Mouse (Mus musculus) intestine, postnatal 0 days (tissue): ENCODE measurements around the gene Xrcc4. TPM values are rescaled to one million over a fixed set of nuclear protein-coding genes. Genes with fewer than 3 reads are reported as not detected.
"Not testable (repeated sequence)": the region's sequence is repeated elsewhere in the genome, so short reads cannot be mapped to it uniquely, and the experiment has no call there.

Source experiments
- ATAC-seq: fragments of 200-750 bp; cut with Nextera tagmentation; 2 replicates; pipeline ENCODE4 v1.8.0; 2017; ENCODE audit warnings: mild to moderate bottlenecking, moderate TSS enrichment, moderate library complexity
- H3K27ac ChIP-seq: fragments of 300-500 bp; sonication (generic); 2 replicates; pipeline ENCODE4 v1.5.1; 2014; ENCODE audit warnings: mild to moderate bottlenecking, low read depth, low read length, moderate library complexity
- H3K27me3 ChIP-seq: fragments of 300-500 bp; sonication (generic); replicated peaks from 2 replicates; pipeline ENCODE4 v1.6.1; 2014; ENCODE audit warnings: low read length, mixed read lengths; ENCODE audit not compliant: control insufficient read depth, insufficient read depth
- H3K36me3 ChIP-seq: fragments of 300-500 bp; sonication (generic); 2 replicates; pipeline ENCODE4 v1.6.1; 2014; ENCODE audit warnings: mild to moderate bottlenecking, moderate library complexity; ENCODE audit not compliant: control insufficient read depth, insufficient read depth
- H3K4me1 ChIP-seq: fragments of 300-500 bp; sonication (generic); replicated peaks from 2 replicates; pipeline ENCODE4 v1.6.1; 2014; ENCODE audit warnings: antibody characterized with exemption, low read length, mixed read lengths; ENCODE audit not compliant: control insufficient read depth, insufficient read depth
- H3K4me2 ChIP-seq: fragments of 300-500 bp; sonication (generic); replicated peaks from 2 replicates; pipeline ENCODE4 v1.6.1; 2014; ENCODE audit warnings: low read depth, mild to moderate bottlenecking, moderate library complexity
- H3K4me3 ChIP-seq: fragments of 300-500 bp; sonication (generic); 2 replicates; pipeline ENCODE4 v1.5.1; 2014; ENCODE audit warnings: low read depth, low read length
- H3K9ac ChIP-seq: fragments of 300-500 bp; sonication (generic); 2 replicates; pipeline ENCODE4 v1.6.1; 2014; ENCODE audit warnings: mild to moderate bottlenecking, low read depth, low read length
- H3K9me3 ChIP-seq: fragments of 300-500 bp; sonication (generic); 2 replicates; pipeline ENCODE4 v1.6.1; 2016; ENCODE audit warnings: mixed run types; ENCODE audit not compliant: control insufficient read depth
- CTCF ChIP-seq: sonication (generic); IDR thresholded peaks from 2 replicates; pipeline ENCODE4 v1.5.1; 2016; ENCODE audit warnings: low read depth, mild to moderate bottlenecking, control low read depth, antibody characterized with exemption, moderate library complexity
- WGBS: fragments of 180-500 bp; shearing (Covaris S2); extraction: QIAGEN DNeasy Blood & Tissue Kit; methylation state at CpG from one replicate; pipeline ENCODE4 v1.1.7; 2014; 5-methylcytosine and 5-hydroxymethylcytosine counted together
- polyA plus RNA-seq: library from polyadenylated mRNA; unstranded; fragments of >200 nt; fragmentation: Nextera tagmentation; extraction: Ambion mirVana; gene quantifications from 2 replicates; pipeline ENCODE4 v1.2.1, GENCODE M21; 2015

Xrcc4 gene
- polyA plus RNA-seq, 1 experiment from 2014 or later = 14.8 TPM

- no peak for ATAC-seq
- no peaks in the 10 kb centered on the region for H3K36me3 ChIP-seq
- no peaks in the 10 kb centered on the region for H3K4me1 ChIP-seq
- H3K9ac ChIP-seq = no peak overlapping the region
- no peaks in the 10 kb centered on the region for H3K9me3 ChIP-seq
- no peak overlapping the region for H3K4me3 ChIP-seq
- H3K4me2 ChIP-seq = no peak overlapping the region
- TF ChIP-seq CTCF = no peak
- no peak overlapping the region for H3K27ac ChIP-seq
- H3K27me3 ChIP-seq = no peaks in the 10 kb centered on the region
These were observed 333.1 kb downstream of the Xrcc4 start for GRCm38 (mm10) chr13:89756347-89756746.

DNA sequence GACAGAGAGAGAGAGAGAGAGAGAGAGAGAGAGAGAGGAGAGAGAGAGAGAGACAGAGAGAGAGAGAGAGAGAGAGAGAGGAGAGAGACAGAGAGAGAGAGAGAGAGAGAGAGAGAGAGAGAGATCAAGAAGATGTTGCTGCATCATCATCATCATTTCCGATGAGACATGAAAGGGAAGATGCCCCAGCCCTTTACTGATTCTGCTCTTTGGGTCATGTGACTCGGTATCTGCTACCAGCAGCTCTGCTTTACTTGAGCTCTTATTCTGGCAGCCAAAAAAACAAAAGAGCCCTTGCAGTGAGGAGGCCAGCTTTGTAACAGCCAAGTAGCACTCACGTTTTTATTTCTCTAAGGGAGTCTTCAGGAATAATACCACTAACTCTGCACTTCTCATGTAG is 338.8 kb downstream of the Xrcc4 start:
- H3K27me3 ChIP-seq, H3K4me1 ChIP-seq, ATAC-seq, H3K9me3 ChIP-seq, H3K4me2 ChIP-seq, H3K27ac ChIP-seq, H3K4me3 ChIP-seq, H3K9ac ChIP-seq, H3K36me3 ChIP-seq: not testable (repeated sequence)
- 30% methylated on average over 3 of the region's 3 CpGs for WGBS

DNA sequence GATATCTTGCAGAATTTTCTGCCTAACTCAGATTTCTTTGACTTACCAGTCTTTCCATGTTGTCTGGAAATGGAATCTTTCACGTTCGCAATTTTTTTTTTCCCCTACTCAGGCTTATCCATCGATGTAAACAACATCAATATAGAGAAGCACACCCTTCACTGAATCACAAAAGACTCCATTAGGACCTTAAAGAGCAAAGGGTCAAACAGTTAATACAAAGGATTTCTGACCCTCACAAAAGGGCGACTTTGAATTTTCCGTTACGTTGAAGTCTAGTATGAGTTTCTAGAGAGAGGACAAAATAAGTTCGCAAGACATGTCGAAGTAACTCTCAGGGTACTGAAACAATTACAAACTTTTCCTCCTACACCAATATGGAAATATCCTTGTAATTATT is 346.2 kb downstream of the Xrcc4 start:
- Histone ChIP-seq H3K4me1 (0 out of 2 replicates have a peak, but pooled peaks cover 12% of the 10 kb centered on the region), H3K9me3 (no peaks in the 10 kb centered on the region), H3K9ac (no peak overlapping the region), H3K27me3 (peaks cover 13% of the 10 kb centered on the region), H3K4me2 (no peak overlapping the region; the same call in 1 of the 2 replicates), H3K36me3 (no peaks in the 10 kb centered on the region), H3K27ac (no peak overlapping the region), H3K4me3 (no peak overlapping the region)
- WGBS = 58% methylated on average over 8 of the region's 8 CpGs
- ATAC-seq = no peak
- no peak for TF ChIP-seq CTCF

DNA sequence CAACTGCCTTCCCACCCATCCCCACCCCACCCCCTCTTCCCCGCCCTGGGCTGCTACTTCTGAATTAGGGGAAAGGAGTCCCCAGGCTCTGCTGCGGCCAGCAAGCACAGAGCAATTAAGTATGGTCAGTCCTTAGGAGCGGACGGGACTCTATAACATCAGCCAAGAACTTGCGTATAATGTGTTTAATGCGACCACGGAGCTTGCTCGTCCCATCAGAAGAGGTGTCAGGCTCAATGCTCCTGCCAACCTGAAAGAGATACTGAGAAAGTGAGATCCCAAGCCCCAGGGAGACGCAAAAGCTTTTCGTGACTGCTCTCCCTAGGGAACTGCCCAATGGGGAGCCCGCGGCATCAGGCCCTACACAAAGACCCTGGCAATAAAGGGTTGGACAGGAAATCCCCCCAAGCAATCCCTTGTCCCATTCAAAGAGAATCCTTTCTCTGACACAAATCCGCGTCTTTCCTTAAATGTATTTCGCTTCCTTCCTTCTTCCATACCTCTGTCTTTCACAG is 346.7 kb downstream of the Xrcc4 start:
- no peak for ATAC-seq
- WGBS = 13% methylated on average over 15 of the region's 15 CpGs
- no peak overlapping the region for H3K27ac ChIP-seq

DNA sequence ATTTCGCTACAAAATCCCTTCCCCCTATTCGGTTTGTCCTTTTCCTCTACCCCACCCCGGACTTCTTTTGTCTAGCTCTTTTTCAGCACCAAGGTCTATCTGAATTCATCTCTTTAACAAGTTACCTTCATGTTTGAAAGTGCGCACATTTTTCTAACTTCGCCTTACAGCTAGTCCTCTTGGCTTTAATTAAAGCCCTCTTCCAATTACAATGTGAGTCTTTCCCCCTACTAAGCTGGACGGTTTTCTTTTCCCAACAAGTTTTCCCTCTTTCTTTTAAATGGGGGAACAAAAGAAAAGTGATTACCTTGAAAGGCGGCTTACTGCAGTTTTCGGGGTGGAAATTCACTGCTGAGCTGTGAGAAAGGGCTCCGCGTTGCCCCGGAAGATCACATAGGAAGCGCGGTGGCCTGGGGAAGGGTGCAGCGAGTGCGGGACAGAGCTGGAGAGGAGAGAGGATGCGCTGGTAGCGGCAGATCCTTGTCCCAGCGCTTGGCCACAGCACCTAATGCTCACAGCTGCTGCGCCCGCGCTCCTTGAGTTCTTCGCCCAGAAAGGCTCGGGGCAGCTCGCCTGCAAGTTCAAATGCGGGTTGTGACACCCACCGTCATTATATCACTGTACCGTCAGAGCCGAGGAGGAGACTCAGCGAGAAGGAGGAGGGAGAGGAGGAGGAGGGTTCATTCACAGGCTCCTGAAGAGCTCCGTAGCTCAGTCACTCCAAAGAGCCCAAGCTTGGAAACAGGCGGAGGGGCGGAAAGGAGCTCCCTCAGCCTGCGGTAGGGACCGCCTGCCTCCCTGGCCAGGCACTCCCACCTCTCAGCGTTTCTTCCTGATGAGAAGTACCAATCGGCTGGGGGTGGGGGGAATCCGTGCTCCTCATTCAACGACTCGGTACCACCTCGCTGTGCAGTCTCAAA is 347.4 kb downstream of the Xrcc4 start, which contains the start of gene Vcan:
Vcan (minus strand) TSS at position 744 of the 920 bp plus-strand sequence.
- H3K36me3 ChIP-seq = no peaks in the 10 kb centered on the region
- 0 out of 2 replicates have a peak, but pooled peaks cover 12% of the 10 kb centered on the region for H3K4me1 ChIP-seq
- no peak within 1 kb of the TSS for H3K27ac ChIP-seq
- H3K9ac ChIP-seq = 0 out of 2 replicates have a peak within 1 kb of the TSS, but pooled peaks have one; percentile 26
- TF ChIP-seq CTCF = no peak
- no peak for ATAC-seq
- under 1% methylated on average over 40 of the region's 40 CpGs for WGBS
- peak within 1 kb of the TSS; percentile 54 for H3K4me3 ChIP-seq
- peaks cover 13% of the 10 kb centered on the region for H3K27me3 ChIP-seq
- peak within 1 kb of the TSS; percentile 84 for H3K4me2 ChIP-seq
- H3K9me3 ChIP-seq = no peaks in the 10 kb centered on the region

More for the DNA sequence above, 346.7 kb downstream of the Xrcc4 start:
- no peaks in the 10 kb centered on the region for H3K9me3 ChIP-seq
- no peak overlapping the region for H3K9ac ChIP-seq
- peak overlapping the region; percentile 54 for H3K4me3 ChIP-seq
- H3K36me3 ChIP-seq = no peaks in the 10 kb centered on the region
- peaks cover 13% of the 10 kb centered on the region for H3K27me3 ChIP-seq
- no peak for TF ChIP-seq CTCF
- H3K4me1 ChIP-seq = 0 out of 2 replicates have a peak, but pooled peaks cover 12% of the 10 kb centered on the region
- H3K4me2 ChIP-seq = peak overlapping the region; percentile 84

- Histone ChIP-seq H3K27me3 (peaks cover 13% of the 10 kb centered on the region), H3K9me3 (no peaks in the 10 kb centered on the region), H3K4me2 (peak overlapping the region; percentile 84), H3K27ac (no peak overlapping the region), H3K4me1 (0 out of 2 replicates have a peak, but pooled peaks cover 12% of the 10 kb centered on the region), H3K9ac (0 out of 2 replicates have a peak overlapping the region, but pooled peaks have one; percentile 26), H3K4me3 (peak overlapping the region; percentile 54), H3K36me3 (no peaks in the 10 kb centered on the region)
- no peak for ATAC-seq
- no peak; the same call in 1 of the 2 replicates for TF ChIP-seq CTCF
- WGBS = 1% methylated on average over 14 of the region's 14 CpGs
These were observed 348.3 kb downstream of the Xrcc4 start for GRCm38 (mm10) chr13:89741116-89741551.
